Mouse (Mus musculus): ENCODE data around the gene Lbhd2. TPM values are rescaled to one million over a fixed set of nuclear protein-coding genes. Genes with fewer than 3 reads are reported as not detected.

The Lbhd2 gene
- polyA plus RNA-seq, 1 experiment from 2014 or later, result 0.51 TPM

DNA sequence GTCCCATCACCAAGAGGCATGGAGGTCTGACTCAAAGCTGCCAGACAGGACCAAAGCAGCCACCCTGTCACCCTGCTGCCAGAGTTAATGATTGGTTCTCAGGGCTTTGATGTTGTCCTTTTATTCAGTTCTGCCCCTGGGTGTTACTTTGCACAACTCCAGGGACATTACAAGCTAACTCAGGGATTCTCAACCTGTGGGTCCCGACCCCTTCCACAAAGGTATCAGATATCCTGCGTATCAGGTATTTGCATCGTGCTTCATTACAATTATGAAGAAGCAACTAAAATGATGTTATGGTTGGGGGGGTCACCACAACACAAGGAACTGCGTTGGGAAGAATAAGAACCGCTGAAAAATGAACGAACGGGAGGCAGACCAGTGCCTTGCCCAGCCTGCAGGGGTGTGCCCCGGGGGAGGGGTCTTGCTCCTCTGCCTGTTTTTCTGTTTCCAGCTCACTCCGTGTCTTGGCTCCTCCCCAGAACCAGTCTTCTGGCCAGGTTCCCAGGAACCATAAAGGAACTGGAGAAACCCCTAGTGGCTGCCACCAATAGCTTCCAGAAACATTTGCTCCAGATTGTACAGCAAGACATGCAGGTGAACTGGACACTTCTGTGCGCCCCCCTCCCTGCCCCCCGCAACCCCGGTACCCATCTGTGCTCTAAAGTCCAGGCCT, 21.0 kb downstream of the Lbhd2 start:
- Histone ChIP-seq H3K9ac (no peak overlapping the region), H3K4me2 (replicated peaks) (no peak overlapping the region), H3K4me3 (no peak overlapping the region), H3K36me3 (no peaks in the 10 kb centered on the region), H3K4me1 (peaks cover 26% of the 10 kb centered on the region), H3K9me3 (no peaks in the 10 kb centered on the region), H3K27ac (no peak overlapping the region), H3K27me3 (replicated peaks) (peaks cover 98% of the 10 kb centered on the region)
- no peak for ATAC-seq (ENCODE audit: low FRiP score, low read depth)
- WGBS, result 41% methylated on average over 12 of the region's 12 CpGs

DNA sequence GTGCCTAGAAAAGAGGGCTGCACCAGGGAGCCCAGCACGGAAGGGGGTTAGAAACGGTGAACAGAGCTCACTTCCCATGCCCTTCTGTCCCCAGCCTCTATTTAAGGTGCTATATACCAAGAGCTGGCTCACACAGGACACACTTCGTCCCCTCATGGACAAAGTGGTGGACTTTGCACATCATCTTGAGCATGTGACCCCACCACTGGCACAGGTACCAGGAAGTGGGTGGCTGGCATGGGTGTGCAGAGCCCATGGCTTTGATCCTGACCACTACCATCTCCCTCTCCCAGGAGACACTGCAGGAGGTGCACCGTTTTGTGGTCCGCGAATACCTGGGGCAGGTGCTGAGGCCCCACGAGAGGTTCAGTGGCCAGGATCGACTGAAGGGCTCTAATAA, 21.8 kb downstream of the Lbhd2 start:
- no peak for ATAC-seq (ENCODE audit: low FRiP score, low read depth)
- Histone ChIP-seq H3K4me2 (replicated peaks) (peak overlapping the region; percentile 64; the same call in 1 of the 2 replicates), H3K4me3 (no peak overlapping the region)

DNA sequence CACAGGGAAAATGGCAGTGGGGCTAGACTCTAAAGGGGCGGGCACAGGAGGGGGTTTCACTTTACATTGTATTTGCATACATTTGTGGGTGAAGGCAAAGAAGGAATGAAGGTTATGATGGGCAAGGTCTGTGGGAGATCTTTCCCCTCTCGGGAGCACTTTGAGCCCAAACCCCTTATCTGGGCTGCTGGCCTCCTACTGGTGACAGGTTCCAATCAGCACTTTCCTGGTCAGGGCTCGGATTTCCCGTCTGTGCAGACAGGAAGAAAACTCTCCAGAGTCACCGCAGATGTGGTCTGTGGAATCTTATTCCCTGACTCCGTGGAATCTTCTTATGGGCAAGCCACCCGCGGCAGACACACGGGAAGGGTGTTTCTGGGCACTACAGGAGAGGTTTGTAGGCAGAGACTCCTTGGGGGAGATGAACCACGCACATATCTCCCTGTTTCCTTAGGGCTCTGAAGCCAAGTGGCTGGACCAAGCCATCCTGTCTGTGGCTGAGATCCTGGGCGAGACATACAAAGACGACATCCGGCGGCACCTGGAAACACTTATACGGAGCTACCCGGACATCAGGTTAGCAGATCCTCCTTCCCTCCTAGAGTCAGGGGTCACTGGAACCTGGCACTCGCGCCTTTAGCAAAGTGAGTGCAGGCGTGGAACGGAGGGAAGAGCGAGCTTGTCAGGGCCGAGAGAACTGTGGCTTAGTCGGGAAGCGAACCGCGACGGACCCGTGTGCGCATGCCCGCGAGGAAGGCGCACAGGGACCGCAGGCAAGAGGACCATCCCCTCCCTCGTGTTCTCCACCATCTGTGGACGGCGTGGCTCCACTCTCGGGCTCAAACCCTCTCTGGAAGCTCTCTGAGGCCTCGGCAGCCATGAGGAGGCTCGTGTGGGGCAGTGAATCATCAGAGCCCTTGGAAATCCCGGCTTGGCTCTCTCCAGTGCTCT, 22.6 kb downstream of the Lbhd2 start:
- no peak overlapping the region for H3K27ac ChIP-seq
- ATAC-seq (ENCODE audit: low FRiP score, low read depth), result no peak

More for the DNA sequence above, 21.8 kb downstream of the Lbhd2 start:
- Histone ChIP-seq H3K9me3 (no peaks in the 10 kb centered on the region), H3K4me1 (peaks cover 22% of the 10 kb centered on the region), H3K27ac (no peak overlapping the region), H3K27me3 (replicated peaks) (peaks cover 96% of the 10 kb centered on the region), H3K9ac (no peak overlapping the region), H3K36me3 (no peaks in the 10 kb centered on the region)
- 13% methylated on average over 8 of the region's 8 CpGs for WGBS

DNA sequence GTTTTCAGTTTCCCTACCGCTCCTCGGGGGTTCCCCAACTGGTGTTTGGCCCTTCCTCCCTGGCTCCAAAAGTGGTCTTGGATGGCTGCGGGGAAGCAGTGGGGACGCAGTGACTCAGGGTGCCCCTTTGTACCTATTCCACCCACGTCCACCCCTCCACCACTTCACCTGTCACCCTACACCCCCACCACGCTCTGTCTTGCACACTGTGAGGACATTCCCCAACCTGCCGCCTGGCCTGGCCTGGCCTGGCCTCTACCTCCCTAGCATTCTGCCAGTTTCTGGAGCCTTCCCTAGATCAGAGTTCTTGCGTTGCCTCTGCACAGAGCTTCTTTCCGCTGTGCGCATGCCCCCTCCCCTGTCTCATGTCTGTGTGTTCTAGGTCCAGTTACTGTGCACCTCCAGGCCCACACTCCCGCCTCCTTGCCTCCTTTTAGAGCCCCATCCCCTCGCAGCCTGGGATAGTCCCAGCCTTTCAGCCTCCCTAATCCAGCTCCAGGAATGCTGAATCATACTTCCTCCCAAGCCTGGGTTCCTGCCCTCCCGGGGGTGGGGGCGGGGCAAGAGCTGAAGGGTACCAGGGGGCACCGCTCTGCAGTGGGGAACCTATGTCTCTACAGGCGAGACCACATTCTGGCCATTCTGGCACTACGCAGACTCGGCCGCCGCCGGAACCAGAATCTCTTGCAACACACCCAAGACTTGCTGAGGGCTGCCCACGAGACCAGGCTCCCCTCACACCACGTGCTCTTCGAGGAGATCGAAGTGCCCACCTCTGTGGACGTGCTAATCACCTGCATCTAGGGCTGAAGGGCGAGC, 23.6 kb downstream of the Lbhd2 start:
- Histone ChIP-seq H3K9ac (no peak overlapping the region), H3K4me1 (peaks cover 27% of the 10 kb centered on the region), H3K27me3 (replicated peaks) (peaks cover 85% of the 10 kb centered on the region), H3K27ac (no peak overlapping the region), H3K4me2 (replicated peaks) (peak overlapping the region; percentile 64), H3K36me3 (no peaks in the 10 kb centered on the region), H3K9me3 (no peaks in the 10 kb centered on the region), H3K4me3 (no peak overlapping the region)
- WGBS, result 9% methylated on average over 27 of the region's 27 CpGs
- no peak for ATAC-seq (ENCODE audit: low FRiP score, low read depth)

More for the DNA sequence above, 22.6 kb downstream of the Lbhd2 start:
- Histone ChIP-seq H3K4me1 (peaks cover 20% of the 10 kb centered on the region), H3K9me3 (no peaks in the 10 kb centered on the region), H3K4me3 (peak overlapping the region; percentile 32), H3K9ac (peak overlapping the region; percentile 41; the same call in 1 of the 2 replicates), H3K36me3 (no peaks in the 10 kb centered on the region), H3K4me2 (replicated peaks) (peak overlapping the region; percentile 64), H3K27me3 (replicated peaks) (peaks cover 87% of the 10 kb centered on the region)
- WGBS, result under 1% methylated on average over 40 of the region's 40 CpGs

DNA sequence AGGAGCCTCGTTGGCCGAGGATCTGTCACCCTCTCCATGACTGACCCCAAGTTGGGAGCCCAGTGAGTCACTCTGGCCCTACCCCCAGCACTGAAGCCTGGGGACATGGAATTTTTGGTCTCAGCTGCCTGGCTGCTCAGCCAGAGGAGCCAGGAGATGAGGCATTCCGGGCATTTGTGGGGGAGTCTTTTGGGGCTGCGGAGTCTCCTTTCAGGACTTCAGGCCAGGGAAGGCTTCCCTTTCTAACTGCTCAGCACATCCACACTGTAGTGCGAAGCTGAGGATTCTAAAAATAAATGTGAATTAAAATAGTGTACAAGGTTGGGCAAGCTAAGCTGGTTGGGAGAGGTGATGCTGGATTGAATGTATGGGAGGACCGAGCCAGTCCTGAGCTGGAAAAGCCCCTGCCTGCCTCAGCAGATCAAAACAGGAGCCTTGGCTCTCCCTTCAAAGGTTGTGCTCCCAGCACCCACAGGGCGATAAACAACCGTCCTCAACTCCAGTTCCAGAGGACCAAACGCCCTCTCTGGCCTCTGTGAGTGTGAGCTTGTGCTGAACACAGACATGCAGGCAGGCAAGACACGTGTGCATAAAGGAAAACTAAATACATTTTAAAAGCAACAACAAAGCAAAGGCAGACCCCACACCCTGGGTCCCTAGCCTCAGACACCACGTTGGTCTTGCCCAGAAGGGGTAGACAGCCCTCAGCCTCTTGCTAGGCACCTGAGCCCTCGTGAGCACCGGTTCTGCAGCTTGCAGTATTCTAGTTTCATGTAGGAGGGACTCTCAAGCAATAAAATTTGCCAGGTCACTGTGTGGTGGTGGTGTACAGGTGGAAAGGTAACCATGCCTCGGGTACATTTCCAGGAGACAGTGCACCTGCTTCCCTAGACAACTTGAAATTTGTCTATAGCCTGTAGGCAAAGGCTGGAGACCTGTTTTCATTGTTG, 24.5 kb downstream of the Lbhd2 start:
- WGBS, result 22% methylated on average over 14 of the region's 14 CpGs
- peaks cover 77% of the 10 kb centered on the region for H3K27me3 ChIP-seq (replicated peaks)
- H3K4me2 ChIP-seq (replicated peaks), result no peak overlapping the region
- H3K27ac ChIP-seq, result no peak overlapping the region
- H3K4me3 ChIP-seq, result no peak overlapping the region
- H3K9me3 ChIP-seq, result no peaks in the 10 kb centered on the region
- no peak for ATAC-seq (ENCODE audit: low FRiP score, low read depth)
- H3K9ac ChIP-seq, result no peak overlapping the region
- no peaks in the 10 kb centered on the region for H3K36me3 ChIP-seq
- peaks cover 21% of the 10 kb centered on the region for H3K4me1 ChIP-seq

DNA sequence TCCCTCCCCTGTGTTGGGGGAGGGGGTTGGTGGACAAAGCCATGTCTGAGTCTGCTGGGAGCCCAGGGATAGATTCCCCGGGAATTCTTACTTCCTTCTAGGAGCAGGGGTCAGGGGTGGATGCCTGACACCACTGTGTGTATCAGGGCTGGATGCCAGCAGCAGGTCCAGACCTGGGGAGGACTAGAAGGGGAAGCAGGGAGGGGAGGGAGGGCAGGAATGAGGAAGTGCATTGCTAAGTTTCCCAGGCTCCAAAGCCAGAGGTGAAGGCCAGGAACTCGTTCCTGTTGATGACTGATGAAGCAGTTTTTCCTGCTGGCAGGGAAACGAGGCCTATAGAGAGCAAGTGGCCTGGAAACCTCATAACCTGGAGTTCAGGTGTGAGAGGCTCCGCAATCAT, 25.5 kb downstream of the Lbhd2 start:
- peaks cover 21% of the 10 kb centered on the region for H3K4me1 ChIP-seq
- peaks cover 70% of the 10 kb centered on the region for H3K27me3 ChIP-seq (replicated peaks)
- H3K4me3 ChIP-seq, result no peak overlapping the region
- H3K27ac ChIP-seq, result no peak overlapping the region
- 29% methylated on average over 4 of the region's 4 CpGs for WGBS
- H3K9me3 ChIP-seq, result no peaks in the 10 kb centered on the region
- no peaks in the 10 kb centered on the region for H3K36me3 ChIP-seq
- H3K4me2 ChIP-seq (replicated peaks), result no peak overlapping the region
- H3K9ac ChIP-seq, result no peak overlapping the region
- no peak for ATAC-seq (ENCODE audit: low FRiP score, low read depth)

DNA sequence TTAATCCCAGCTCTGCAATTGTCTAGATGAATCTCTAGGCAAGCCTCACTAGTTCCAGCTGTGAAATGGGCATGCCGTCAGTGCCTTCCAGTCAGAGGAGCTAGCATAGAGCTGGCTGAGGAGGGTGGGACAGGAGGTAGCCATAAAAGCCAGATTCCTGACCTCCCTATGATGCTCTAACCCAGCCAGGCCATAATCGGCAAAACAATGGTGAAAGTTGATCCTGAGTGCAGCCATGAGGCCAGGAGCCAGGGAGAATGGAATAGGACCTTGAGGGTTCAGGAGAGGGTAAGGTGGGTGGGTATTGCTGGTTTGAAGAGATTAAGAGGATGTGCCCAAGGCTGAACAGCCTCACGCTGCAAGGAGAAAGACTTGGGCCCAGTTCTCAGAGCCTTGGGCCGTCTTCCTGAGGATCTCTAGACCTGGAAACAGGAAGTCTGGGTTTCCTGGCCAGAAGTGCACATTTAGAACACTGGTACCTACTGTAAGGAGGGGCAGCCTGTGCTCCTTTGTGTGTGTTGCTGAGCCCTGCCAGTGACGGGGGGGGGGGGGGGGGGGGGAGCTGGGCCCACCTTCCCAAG, 26.2 kb downstream of the Lbhd2 start:
- Histone ChIP-seq H3K27ac (no peak overlapping the region), H3K9ac (no peak overlapping the region), H3K4me1 (peaks cover 21% of the 10 kb centered on the region), H3K36me3 (no peaks in the 10 kb centered on the region), H3K27me3 (replicated peaks) (peaks cover 63% of the 10 kb centered on the region), H3K4me3 (no peak overlapping the region), H3K9me3 (no peaks in the 10 kb centered on the region), H3K4me2 (replicated peaks) (no peak overlapping the region)
- 41% methylated on average over 4 of the region's 5 CpGs for WGBS
- no peak for ATAC-seq (ENCODE audit: low FRiP score, low read depth)

DNA sequence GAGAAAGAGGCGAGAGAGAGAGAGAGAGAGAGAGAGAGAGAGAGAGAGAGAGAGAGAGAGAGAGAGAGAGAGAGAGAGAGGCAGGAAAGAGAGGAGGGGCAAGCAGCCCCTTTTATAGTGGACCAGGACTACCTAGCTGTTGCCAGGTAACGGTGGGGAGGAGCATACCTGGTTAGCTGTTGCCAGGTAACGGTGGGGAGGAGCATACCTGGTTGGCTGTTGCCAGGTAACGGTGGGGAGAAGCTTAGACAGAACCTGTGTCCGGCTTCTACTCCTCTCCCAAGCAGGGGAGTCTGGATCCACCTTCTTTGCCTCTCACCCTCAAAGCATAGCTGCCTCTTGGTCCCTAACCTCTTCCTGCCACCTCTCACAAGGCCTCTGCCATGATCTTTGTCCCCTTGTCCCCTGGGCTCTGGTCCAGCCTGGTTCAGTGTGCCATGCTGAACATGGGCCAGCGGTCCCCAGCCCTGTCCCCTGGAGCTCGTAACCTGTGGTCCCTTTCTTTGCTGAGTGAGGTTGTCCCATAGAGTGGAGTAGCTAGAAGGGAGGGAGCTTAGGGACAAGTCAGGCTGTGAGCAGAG, 27.6 kb downstream of the Lbhd2 start:
- H3K4me3 ChIP-seq, result no peak overlapping the region
- ATAC-seq (ENCODE audit: low FRiP score, low read depth), result no peak
- H3K27me3 ChIP-seq (replicated peaks), result peaks cover 53% of the 10 kb centered on the region
- no peak overlapping the region for H3K4me2 ChIP-seq (replicated peaks)
- H3K4me1 ChIP-seq, result peaks cover 12% of the 10 kb centered on the region
- no peak overlapping the region for H3K9ac ChIP-seq
- no peaks in the 10 kb centered on the region for H3K36me3 ChIP-seq
- no peak overlapping the region for H3K27ac ChIP-seq
- H3K9me3 ChIP-seq, result no peaks in the 10 kb centered on the region
- WGBS, result 28% methylated on average over 7 of the region's 7 CpGs

DNA sequence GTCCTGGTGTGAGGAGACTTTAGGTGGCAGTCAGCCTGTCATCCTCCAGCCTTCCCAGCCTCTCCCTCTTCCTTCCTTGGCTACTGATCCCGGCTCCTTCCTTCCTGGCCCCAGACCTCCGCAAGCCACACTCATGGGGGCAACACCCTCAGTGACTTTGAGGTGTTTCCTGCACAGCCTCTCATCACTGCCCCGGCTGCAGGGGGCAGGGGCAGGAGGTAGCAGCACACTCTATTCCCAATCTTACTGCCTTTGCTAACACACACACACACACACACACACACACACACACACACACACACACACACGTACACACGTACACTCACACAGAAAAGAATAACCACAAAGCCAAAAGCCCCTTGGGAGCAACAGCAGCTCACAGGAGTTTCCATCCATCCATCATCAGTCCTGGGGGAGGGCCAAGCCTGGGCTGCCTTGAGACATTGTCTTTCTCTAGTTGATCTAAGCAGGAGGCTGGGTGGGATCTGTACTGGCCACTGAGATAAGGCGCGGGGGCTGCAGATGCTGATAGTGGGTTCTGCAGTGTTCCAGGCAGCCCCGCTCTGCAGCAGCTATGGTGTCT, 28.2 kb downstream of the Lbhd2 start:
- H3K27ac ChIP-seq, result no peak overlapping the region

DNA sequence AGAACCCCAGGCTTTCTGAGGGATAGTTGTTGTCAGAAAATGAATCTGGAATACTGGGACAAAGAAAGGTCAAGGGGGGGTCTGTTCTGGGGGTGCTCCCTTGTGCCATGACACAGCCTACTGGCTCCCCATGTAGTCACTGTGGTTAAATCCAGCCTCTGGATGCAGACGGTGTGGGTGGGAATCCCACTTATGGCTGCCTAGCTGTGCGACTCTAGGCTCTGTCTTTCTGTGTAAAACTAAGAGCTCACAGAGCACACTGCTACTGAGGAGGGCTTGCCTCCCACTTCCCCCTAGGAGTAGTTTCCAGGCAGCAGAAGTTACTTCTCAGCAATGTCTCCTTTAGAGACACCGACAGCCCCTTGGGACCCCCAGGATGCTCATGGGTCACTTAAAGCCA, 29.6 kb downstream of the Lbhd2 start:
- WGBS, result 88% methylated on average over 3 of the region's 3 CpGs
- no peaks in the 10 kb centered on the region for H3K36me3 ChIP-seq
- ATAC-seq (ENCODE audit: low FRiP score, low read depth), result no peak
- no peak overlapping the region for H3K4me2 ChIP-seq (replicated peaks)
- no peak overlapping the region for H3K9ac ChIP-seq
- H3K27ac ChIP-seq, result no peak overlapping the region
- H3K27me3 ChIP-seq (replicated peaks), result peaks cover 43% of the 10 kb centered on the region
- no peak overlapping the region for H3K4me3 ChIP-seq
- H3K4me1 ChIP-seq, result 0 out of 2 replicates have a peak, but pooled peaks cover 7% of the 10 kb centered on the region
- H3K9me3 ChIP-seq, result no peaks in the 10 kb centered on the region

More for the DNA sequence above, 28.2 kb downstream of the Lbhd2 start:
- Histone ChIP-seq H3K36me3 (no peaks in the 10 kb centered on the region), H3K9me3 (no peaks in the 10 kb centered on the region), H3K4me2 (replicated peaks) (no peak overlapping the region), H3K9ac (no peak overlapping the region), H3K27me3 (replicated peaks) (peaks cover 49% of the 10 kb centered on the region), H3K4me3 (no peak overlapping the region), H3K4me1 (peaks cover 10% of the 10 kb centered on the region)
- ATAC-seq (ENCODE audit: low FRiP score, low read depth), result no peak
- 51% methylated on average over 8 of the region's 8 CpGs for WGBS
